Mouse (Mus musculus) intestine, postnatal 0 days (tissue): ENCODE data around the gene Ppp1r13l. TPM values are rescaled to one million over a fixed set of nuclear protein-coding genes. Genes with fewer than 3 reads are reported as not detected.

ENCODE experiments used
- ATAC-seq: fragments of 200-750 bp; cut with Nextera tagmentation; 2 replicates; pipeline ENCODE4 v1.8.0; 2017; ENCODE audit warnings: mild to moderate bottlenecking, moderate TSS enrichment, moderate library complexity
- H3K27ac ChIP-seq: fragments of 300-500 bp; sonication (generic); 2 replicates; pipeline ENCODE4 v1.5.1; 2014; ENCODE audit warnings: mild to moderate bottlenecking, low read depth, low read length, moderate library complexity
- H3K27me3 ChIP-seq: fragments of 300-500 bp; sonication (generic); replicated peaks from 2 replicates; pipeline ENCODE4 v1.6.1; 2014; ENCODE audit warnings: low read length, mixed read lengths; ENCODE audit not compliant: control insufficient read depth, insufficient read depth
- H3K36me3 ChIP-seq: fragments of 300-500 bp; sonication (generic); 2 replicates; pipeline ENCODE4 v1.6.1; 2014; ENCODE audit warnings: mild to moderate bottlenecking, moderate library complexity; ENCODE audit not compliant: control insufficient read depth, insufficient read depth
- H3K4me1 ChIP-seq: fragments of 300-500 bp; sonication (generic); replicated peaks from 2 replicates; pipeline ENCODE4 v1.6.1; 2014; ENCODE audit warnings: antibody characterized with exemption, low read length, mixed read lengths; ENCODE audit not compliant: control insufficient read depth, insufficient read depth
- H3K4me2 ChIP-seq: fragments of 300-500 bp; sonication (generic); replicated peaks from 2 replicates; pipeline ENCODE4 v1.6.1; 2014; ENCODE audit warnings: low read depth, mild to moderate bottlenecking, moderate library complexity
- H3K4me3 ChIP-seq: fragments of 300-500 bp; sonication (generic); 2 replicates; pipeline ENCODE4 v1.5.1; 2014; ENCODE audit warnings: low read depth, low read length
- H3K9ac ChIP-seq: fragments of 300-500 bp; sonication (generic); 2 replicates; pipeline ENCODE4 v1.6.1; 2014; ENCODE audit warnings: mild to moderate bottlenecking, low read depth, low read length
- H3K9me3 ChIP-seq: fragments of 300-500 bp; sonication (generic); 2 replicates; pipeline ENCODE4 v1.6.1; 2016; ENCODE audit warnings: mixed run types; ENCODE audit not compliant: control insufficient read depth
- CTCF ChIP-seq: sonication (generic); IDR thresholded peaks from 2 replicates; pipeline ENCODE4 v1.5.1; 2016; ENCODE audit warnings: low read depth, mild to moderate bottlenecking, control low read depth, antibody characterized with exemption, moderate library complexity
- WGBS: fragments of 180-500 bp; shearing (Covaris S2); extraction: QIAGEN DNeasy Blood & Tissue Kit; methylation state at CpG from one replicate; pipeline ENCODE4 v1.1.7; 2014; 5-methylcytosine and 5-hydroxymethylcytosine counted together
- polyA plus RNA-seq: library from polyadenylated mRNA; unstranded; fragments of >200 nt; fragmentation: Nextera tagmentation; extraction: Ambion mirVana; gene quantifications from 2 replicates; pipeline ENCODE4 v1.2.1, GENCODE M21; 2015

Gene Ppp1r13l
- polyA plus RNA-seq, 1 experiment from 2014 or later: 1.4 TPM

GRCm38 (mm10) chr7:19349188-19349915 is 10.2 kb upstream of the Ppp1r13l start:
- WGBS: 82% methylated on average over 13 of the region's 13 CpGs
- H3K27me3 ChIP-seq: no peaks in the 10 kb centered on the region
- H3K9ac ChIP-seq: no peak overlapping the region
- TF ChIP-seq CTCF: no peak
- H3K4me1 ChIP-seq: 0 out of 2 replicates have a peak, but pooled peaks cover 5% of the 10 kb centered on the region
- peaks cover 33% of the 10 kb centered on the region; the same call in 1 of the 2 replicates for H3K36me3 ChIP-seq
- H3K4me2 ChIP-seq: no peak overlapping the region
- no peak overlapping the region for H3K4me3 ChIP-seq
- H3K27ac ChIP-seq: no peak overlapping the region
- no peaks in the 10 kb centered on the region for H3K9me3 ChIP-seq
- no peak for ATAC-seq

- H3K4me3 ChIP-seq: no peak overlapping the region
- H3K27me3 ChIP-seq: no peaks in the 10 kb centered on the region
- H3K4me2 ChIP-seq: no peak overlapping the region
- no peak for TF ChIP-seq CTCF
- no peaks in the 10 kb centered on the region for H3K9me3 ChIP-seq
- no peak overlapping the region for H3K27ac ChIP-seq
- H3K4me1 ChIP-seq: 0 out of 2 replicates have a peak, but pooled peaks cover 5% of the 10 kb centered on the region
- ATAC-seq: no peak
- WGBS: 93% methylated on average over 8 of the region's 8 CpGs
- H3K36me3 ChIP-seq: peaks cover 41% of the 10 kb centered on the region; the same call in 1 of the 2 replicates
- H3K9ac ChIP-seq: no peak overlapping the region
These were observed 9.3 kb upstream of the Ppp1r13l start for GRCm38 (mm10) chr7:19350221-19350620.

DNA sequence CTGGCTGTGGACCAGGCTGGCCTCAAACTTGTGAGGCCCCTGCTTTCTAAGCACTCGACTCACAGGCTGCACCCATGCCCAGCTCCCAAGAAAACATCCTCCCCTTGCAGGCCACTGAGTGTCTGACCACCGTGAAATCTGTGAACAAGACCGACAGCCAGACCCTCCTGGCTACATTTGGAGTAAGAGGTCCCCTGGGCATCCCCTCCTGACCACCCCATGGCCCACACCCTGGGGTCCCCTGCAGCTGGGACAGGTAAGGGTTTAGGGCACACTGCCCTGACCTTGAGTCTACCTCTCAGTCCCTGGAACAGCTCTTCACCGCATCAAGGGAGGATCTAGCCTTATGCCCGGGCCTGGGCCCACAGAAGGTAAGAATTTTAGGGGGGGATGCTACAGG is 4.6 kb upstream of the Ppp1r13l start:
- H3K27me3 ChIP-seq: no peaks in the 10 kb centered on the region
- no peak overlapping the region; the same call in 1 of the 2 replicates for H3K27ac ChIP-seq
- no peaks in the 10 kb centered on the region for H3K4me1 ChIP-seq
- 90% methylated on average over 5 of the region's 5 CpGs for WGBS
- no peak overlapping the region for H3K9ac ChIP-seq
- no peak overlapping the region for H3K4me2 ChIP-seq
- H3K4me3 ChIP-seq: no peak overlapping the region
- ATAC-seq: no peak
- TF ChIP-seq CTCF: no peak
- H3K9me3 ChIP-seq: no peaks in the 10 kb centered on the region
- H3K36me3 ChIP-seq: peaks cover 48% of the 10 kb centered on the region; the same call in 1 of the 2 replicates

- no peaks in the 10 kb centered on the region for H3K4me1 ChIP-seq
- peaks cover 42% of the 10 kb centered on the region; the same call in 1 of the 2 replicates for H3K36me3 ChIP-seq
- no peak overlapping the region for H3K9ac ChIP-seq
- no peaks in the 10 kb centered on the region for H3K27me3 ChIP-seq
- H3K9me3 ChIP-seq: no peaks in the 10 kb centered on the region
- no peak for ATAC-seq
- WGBS: 60% methylated on average over 10 of the region's 10 CpGs
- no peak overlapping the region for H3K4me2 ChIP-seq
- H3K4me3 ChIP-seq: no peak overlapping the region
- no peak for TF ChIP-seq CTCF
- no peak overlapping the region for H3K27ac ChIP-seq
These were observed 3.2 kb upstream of the Ppp1r13l start for GRCm38 (mm10) chr7:19356311-19356710.

DNA sequence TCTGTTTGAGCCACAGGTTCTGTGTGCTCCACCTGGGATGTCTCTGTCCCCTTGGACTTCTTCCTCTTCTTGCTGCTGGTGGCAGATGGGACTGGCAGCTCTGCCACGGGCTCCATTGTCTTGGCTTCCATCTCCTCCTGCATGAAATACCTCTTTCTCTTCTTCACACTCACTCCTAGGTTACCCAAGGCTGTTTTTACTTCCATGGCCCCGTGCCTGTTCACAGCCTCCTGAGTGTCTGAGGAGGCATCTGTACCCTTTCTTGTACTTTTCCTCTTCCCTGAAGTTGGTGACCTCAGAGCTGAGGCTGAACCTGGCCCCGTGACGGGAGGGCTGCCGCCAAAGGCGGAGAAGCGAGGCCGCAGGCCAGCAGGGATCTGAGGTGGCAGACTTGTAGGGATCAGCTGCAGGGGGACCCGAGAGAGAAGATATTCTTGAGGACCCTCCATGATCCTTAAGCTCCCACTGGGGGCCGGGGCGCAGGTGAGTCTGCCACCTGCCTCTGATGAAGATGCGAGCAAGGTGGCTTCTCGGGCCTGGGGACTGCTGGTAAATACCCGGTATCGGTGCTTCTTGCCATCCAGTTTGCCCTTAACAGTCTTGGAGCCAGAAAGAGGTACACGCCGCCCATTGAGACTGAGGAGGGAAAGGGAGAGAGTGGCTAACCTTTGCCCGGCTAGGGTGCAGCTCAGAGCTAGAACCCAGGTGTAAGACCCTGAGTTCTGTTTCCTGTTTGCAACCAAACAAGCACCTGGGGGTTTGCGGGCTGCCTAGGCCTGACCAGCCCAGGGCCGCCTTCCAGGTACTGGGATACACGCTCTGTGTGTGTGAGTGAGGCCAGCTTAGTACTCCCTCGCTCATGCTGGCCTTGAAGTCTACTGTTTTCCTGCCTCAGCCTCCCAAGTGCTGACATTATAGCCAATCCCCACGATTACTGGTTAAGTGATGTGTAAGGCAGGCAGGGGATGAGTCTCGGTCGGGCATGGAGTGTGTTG is 1.9 kb upstream of the Ppp1r13l start:
- H3K36me3 ChIP-seq: peaks cover 33% of the 10 kb centered on the region; the same call in 1 of the 2 replicates
- no peak for ATAC-seq
- no peak overlapping the region for H3K9ac ChIP-seq
- no peak overlapping the region for H3K27ac ChIP-seq
- WGBS: 87% methylated on average over 25 of the region's 25 CpGs
- H3K4me3 ChIP-seq: 0 out of 2 replicates have a peak overlapping the region, but pooled peaks have one; percentile 73
- peak overlapping the region; percentile 96; the same call in 1 of the 2 replicates for H3K4me2 ChIP-seq
- no peaks in the 10 kb centered on the region for H3K9me3 ChIP-seq
- no peak for TF ChIP-seq CTCF
- H3K27me3 ChIP-seq: no peaks in the 10 kb centered on the region
- 0 out of 2 replicates have a peak, but pooled peaks cover 5% of the 10 kb centered on the region for H3K4me1 ChIP-seq

- H3K27me3 ChIP-seq: no peaks in the 10 kb centered on the region
- peak overlapping the region; percentile 34 for H3K9ac ChIP-seq
- no peak overlapping the region for H3K27ac ChIP-seq
- peak overlapping the region; percentile 96 for H3K4me2 ChIP-seq
- H3K9me3 ChIP-seq: no peaks in the 10 kb centered on the region
- no peak for ATAC-seq
- peak overlapping the region; percentile 73 for H3K4me3 ChIP-seq
- WGBS: 12% methylated on average over 13 of the region's 13 CpGs
- peaks cover 27% of the 10 kb centered on the region; the same call in 1 of the 2 replicates for H3K36me3 ChIP-seq
- 0 out of 2 replicates have a peak, but pooled peaks cover 7% of the 10 kb centered on the region for H3K4me1 ChIP-seq
- TF ChIP-seq CTCF: no peak
These were observed 915 bp upstream of the Ppp1r13l start for GRCm38 (mm10) chr7:19358634-19359033.
